Mouse (Mus musculus) left cerebral cortex, postnatal 36 days (tissue): ENCODE results near the gene Atl2. TPM values are rescaled to one million over a fixed set of nuclear protein-coding genes. Genes with fewer than 3 reads are reported as not detected.

Source experiments
- DNase-seq, 2 experiments: peaks; one replicate each; pipeline ENCODE4 v3.0.0; 2021 to 2022; ENCODE audit warnings: low spot score in 2 of 2, mixed read lengths in 1 of 2
- intact Hi-C: fragments of 180-260 bp; cut with DNase I; formaldehyde crosslinking; loops from one replicate; pipeline ENCODE4 v1.15.1; 2025
- total RNA-seq, 2 experiments: library from RNA; stranded (reverse); gene quantifications; 2 replicates each; pipeline ENCODE4 v1.2.3; 2021

The Atl2 gene
- total RNA-seq, 2 experiments from 2014 or later: 61.8 to 75.2 TPM

- intact Hi-C loops: no loop called here
Observed at GRCm38 (mm10) chr17:79835714-79836373, 60.1 kb downstream of the Atl2 start.

GRCm38 (mm10) chr17:79832284-79832683 lies 63.6 kb downstream of the Atl2 start:
- intact Hi-C loops: no loop called here
- DNase-seq: no peak

More at GRCm38 (mm10) chr17:79835714-79836373, 60.1 kb downstream of the Atl2 start:
- DNase-seq: no peak

GRCm38 (mm10) chr17:79826482-79827034 lies 69.4 kb downstream of the Atl2 start:
- intact Hi-C loops: no loop called here
- no peak for DNase-seq

- no peak for DNase-seq
- intact Hi-C loops: no loop called here
Observed at GRCm38 (mm10) chr17:79825241-79826030, 70.5 kb downstream of the Atl2 start.

- intact Hi-C loops: no loop called here
- no peak for DNase-seq
Observed at GRCm38 (mm10) chr17:79824406-79824805, 71.5 kb downstream of the Atl2 start.

GRCm38 (mm10) chr17:79818884-79819283 lies 77.0 kb downstream of the Atl2 start:
- intact Hi-C loops: no loop called here
- DNase-seq: no peak

- DNase-seq: no peak
- intact Hi-C loops: no loop called here
Observed at GRCm38 (mm10) chr17:79817995-79818394, 77.9 kb downstream of the Atl2 start.

GRCm38 (mm10) chr17:79817551-79817950 lies 78.4 kb downstream of the Atl2 start:
- DNase-seq: no peak
- intact Hi-C loops: no loop called here

GRCm38 (mm10) chr17:79816896-79817295 lies 79.0 kb downstream of the Atl2 start:
- no peak for DNase-seq
- intact Hi-C loops: no loop called here

GRCm38 (mm10) chr17:79810421-79810820 lies 85.5 kb downstream of the Atl2 start:
- intact Hi-C loops: no loop called here
- DNase-seq: no peak

- no peak for DNase-seq
- intact Hi-C loops: no loop called here
Observed at GRCm38 (mm10) chr17:79809491-79810316, 86.2 kb downstream of the Atl2 start.

- DNase-seq: no peak
- intact Hi-C loops: no loop called here
Observed at GRCm38 (mm10) chr17:79807237-79807930, 88.5 kb downstream of the Atl2 start.

- intact Hi-C loops: no loop called here
- no peak for DNase-seq
Observed at GRCm38 (mm10) chr17:79804747-79805146, 91.2 kb downstream of the Atl2 start.

- intact Hi-C loops: no loop called here
Observed at GRCm38 (mm10) chr17:79802056-79802455, 93.9 kb downstream of the Atl2 start.

GRCm38 (mm10) chr17:79798831-79799230 lies 97.1 kb downstream of the Atl2 start:
- intact Hi-C loops: no loop called here
- no peak for DNase-seq

More at GRCm38 (mm10) chr17:79802056-79802455, 93.9 kb downstream of the Atl2 start:
- DNase-seq: no peak
